Mouse (Mus musculus) frontal cortex, postnatal 25 days (tissue): ENCODE results near the gene Pde4dip.

Experiments
- DNase-seq, 2 experiments: peaks; one replicate each; pipeline ENCODE4 v3.0.0; 2022; ENCODE audit warnings: low spot score in 2 of 2

Gene Pde4dip

GRCm38 (mm10) chr3:97751566-97751965, 136.9 kb downstream of the Pde4dip start:
- no peak for DNase-seq

- DNase-seq, result no peak
Measured at GRCm38 (mm10) chr3:97748789-97749188, 139.7 kb downstream of the Pde4dip start.

GRCm38 (mm10) chr3:97742841-97743240, 145.7 kb downstream of the Pde4dip start:
- DNase-seq, result no peak

DNA sequence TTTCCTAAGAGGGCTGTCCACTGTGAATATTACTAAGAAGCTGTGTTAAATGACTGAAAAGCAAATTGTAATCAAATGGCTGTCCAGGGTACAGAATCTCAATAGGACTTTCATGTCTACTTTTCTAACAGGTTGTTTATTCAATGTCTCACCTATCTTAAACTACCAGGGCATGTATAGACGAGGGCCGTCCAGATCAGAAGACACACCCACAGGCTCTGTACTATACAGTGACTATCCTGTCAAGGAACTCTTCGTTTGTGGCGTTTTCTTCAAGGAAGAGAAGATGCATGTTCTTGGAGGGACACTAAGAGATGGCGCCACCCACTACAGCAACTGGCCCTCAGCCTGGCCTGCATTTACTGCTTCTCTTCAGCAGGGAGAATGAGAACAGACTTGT, 152.9 kb downstream of the Pde4dip start:
- DNase-seq, result no peak

- DNase-seq, result no peak
Measured at GRCm38 (mm10) chr3:97734259-97734658, 154.2 kb downstream of the Pde4dip start.

GRCm38 (mm10) chr3:97732622-97733021, 155.9 kb downstream of the Pde4dip start:
- DNase-seq, result no peak

DNA sequence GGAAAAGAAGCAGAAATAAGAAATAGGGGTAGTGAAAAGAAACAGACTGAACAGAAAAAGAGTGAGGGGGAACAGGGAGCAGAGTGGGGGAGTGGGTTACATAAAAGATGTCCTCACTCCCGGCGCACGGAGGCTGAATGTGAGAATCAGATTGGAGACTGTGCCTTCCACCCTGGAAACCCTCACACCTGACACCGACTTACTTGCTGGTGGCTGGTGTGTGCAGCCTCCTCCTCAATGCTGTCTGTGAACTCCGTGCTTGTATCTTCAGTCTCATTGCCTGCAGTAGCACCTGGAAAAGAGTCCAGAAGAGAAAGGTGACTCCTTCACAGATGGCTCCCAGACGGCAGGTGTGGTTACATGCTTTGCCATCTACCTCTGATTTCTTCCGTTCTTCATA, 157.9 kb downstream of the Pde4dip start:
- no peak for DNase-seq

DNA sequence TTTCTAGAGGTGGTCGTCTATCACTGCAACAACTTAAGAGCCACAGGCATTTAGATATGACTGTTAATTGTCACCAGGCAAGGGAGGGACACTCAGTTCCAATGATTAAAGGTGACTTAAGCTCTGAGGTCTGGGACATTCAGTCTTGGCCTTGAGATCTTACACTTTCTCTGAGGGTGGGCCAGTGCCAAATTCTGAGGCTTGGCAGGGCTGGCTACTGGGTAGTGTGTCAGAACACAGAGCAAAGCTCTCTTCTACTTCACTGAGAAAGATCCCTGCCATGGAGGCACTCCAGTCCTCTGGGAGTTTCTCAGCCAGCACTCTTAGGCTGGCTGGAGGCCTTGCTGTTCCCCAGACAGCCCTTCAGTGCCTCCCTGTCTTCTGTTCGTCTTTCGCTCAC, 158.4 kb downstream of the Pde4dip start:
- DNase-seq, result no peak

DNA sequence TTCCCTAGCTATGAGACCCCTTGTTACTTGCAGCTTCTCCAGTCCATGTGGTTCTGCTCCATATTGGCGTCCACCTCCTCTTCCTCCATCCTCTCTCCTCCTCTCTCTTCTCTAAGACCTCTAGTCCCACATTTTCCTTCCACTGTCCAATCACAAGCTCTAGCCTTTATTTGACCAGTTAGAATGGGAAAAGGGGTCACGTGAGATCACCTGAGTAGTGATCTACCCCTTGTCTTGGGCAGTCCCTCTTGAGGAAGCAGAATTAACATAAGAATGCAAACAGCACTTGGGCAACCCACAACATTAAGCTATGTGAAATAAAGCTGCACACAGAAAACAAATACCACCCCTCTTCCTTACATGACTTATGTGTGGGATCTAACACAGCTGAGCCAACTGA, 160.7 kb downstream of the Pde4dip start:
- DNase-seq, result no peak

- no peak for DNase-seq
Measured at GRCm38 (mm10) chr3:97719116-97719515, 169.4 kb downstream of the Pde4dip start.

DNA sequence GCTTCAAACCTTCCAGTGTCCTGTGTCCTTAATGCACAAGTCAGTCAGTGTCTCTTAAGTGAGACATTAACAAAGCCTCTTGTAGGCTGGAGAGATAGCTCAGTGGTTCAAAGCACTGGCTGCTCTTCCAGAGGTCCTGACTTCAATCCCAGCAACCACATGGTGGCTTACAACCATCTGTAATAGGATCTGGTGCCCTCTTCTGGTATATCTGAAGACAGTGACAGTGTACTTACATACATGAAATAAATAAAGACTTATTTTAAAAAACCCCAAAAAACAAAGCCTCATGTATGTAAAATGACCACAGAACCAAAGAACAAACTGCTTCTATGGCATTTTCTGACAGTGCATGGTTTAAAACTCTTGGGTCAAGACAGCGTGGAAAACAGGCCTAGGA, 172.6 kb downstream of the Pde4dip start:
- DNase-seq, result no peak

DNA sequence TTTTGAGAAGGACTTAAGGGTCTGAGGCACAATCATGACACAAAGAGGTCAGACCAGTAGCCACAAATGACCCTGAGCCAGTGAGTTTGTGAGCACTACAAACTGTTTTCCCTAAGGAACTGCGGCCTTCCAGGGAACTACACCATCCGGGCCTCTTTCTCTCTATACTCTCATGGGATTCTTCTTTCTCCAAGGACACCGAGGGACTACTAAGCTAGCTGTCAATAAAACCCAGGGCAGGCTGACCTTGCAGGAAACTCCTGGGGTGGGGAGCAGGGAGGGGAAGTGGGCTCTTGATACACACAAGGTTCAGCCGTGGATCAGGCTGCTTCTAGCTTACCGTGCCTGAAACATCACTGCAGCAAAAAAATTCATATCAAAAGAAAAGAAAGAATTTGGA, 177.6 kb downstream of the Pde4dip start:
- DNase-seq, result no peak

DNA sequence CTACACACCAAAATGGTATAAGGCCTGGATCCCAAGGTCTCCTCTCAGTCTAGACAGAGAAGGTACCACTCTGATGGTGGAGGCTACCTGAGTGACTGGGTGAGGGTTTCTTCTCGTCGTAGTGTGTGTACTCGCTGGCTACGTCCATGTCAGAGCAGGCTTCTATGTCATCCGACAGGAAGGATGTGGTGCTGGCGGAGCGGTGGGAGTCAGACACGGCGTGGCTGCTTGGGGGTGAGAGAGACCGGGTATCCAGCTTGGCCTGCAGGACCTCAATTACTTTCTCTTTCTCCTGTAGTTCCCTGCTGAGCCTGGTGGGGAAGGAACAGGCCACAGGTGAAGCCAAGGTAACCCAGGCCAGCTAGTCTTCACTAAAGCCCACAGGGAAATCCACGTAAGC, 178.4 kb downstream of the Pde4dip start:
- no peak for DNase-seq

DNA sequence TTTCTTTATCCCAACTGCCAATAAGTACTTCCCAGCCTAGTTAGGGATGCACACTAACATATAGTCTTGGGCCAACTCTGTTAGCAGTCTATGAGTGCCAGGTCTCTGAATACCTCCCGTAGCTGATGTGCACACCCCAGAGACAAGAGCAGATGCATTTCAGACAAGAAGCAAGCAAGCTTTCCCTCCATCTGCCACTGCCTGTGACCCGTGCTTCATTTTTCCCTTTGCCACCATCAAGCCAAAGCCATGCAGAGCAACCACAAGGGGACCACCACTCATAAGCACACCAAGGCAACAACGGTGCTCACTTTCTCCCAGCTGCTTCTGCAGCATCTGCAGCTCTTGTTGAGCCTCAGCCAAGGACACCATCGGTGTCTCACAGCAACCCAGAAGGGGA, 181.9 kb downstream of the Pde4dip start:
- no peak for DNase-seq

DNA sequence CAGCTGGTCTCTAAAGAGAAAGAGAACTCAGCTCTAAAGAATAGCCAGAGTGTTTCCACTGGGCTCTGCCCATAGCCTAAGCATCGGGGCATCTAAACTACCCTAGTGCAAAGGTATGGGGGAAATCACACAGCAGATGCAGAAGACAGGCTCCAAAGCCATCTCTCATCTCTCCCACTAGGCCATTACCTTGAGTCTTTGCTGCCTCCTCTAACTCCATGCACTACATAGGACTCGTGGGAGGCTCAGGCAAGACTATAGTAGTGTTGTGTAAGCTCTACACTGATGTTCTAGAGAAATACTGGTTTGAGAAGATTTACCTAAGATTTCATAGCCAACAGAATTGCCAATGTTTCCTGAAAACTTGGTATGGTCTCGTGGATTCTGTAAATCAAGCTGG, 183.0 kb downstream of the Pde4dip start:
- DNase-seq, result no peak

- no peak for DNase-seq
Measured at GRCm38 (mm10) chr3:97702448-97703080, 185.9 kb downstream of the Pde4dip start.

GRCm38 (mm10) chr3:97701198-97701597, 187.3 kb downstream of the Pde4dip start:
- no peak for DNase-seq

- no peak for DNase-seq
Measured at GRCm38 (mm10) chr3:97699061-97699460, 189.4 kb downstream of the Pde4dip start.

DNA sequence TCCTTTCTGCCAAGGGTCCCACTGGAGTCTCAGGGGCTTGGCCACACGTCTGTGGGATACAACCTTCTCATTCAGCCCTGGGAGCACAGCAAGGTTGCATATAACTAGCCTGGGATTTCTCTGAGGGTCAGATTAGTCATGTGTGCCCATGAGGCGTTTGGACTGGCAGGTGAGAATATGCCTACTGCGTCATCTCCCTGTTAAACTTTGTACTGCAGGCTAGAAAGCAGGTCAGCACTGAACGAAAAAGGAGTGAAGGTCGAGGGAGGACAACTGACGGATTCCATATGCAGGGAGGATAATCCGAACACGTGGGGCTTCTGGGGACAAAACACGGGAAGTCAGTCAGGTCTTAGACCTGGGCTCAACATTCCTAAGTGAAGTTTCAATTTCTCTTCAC, 191.2 kb downstream of the Pde4dip start:
- DNase-seq, result no peak

DNA sequence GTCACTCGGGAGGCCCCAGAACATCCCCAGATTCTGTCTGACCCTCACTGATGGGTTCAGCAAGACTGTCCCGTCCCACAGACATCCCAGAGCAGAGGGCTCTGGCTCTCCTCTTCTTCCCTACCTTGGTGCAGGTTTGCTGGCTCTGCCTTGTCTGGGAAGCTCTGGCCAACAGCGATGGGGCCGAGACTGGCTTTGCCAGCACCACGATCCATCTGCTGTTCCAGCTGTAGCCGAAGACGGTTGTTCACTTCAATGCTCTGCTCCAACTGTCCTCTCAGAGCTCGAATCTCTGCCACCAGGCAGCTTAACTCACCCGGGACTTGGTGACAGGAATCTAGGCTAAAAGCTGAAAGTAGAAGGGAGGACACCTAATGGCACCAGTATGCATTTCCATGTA, 191.6 kb downstream of the Pde4dip start:
- DNase-seq, result no peak

- no peak for DNase-seq
Measured at GRCm38 (mm10) chr3:97693806-97694205, 194.7 kb downstream of the Pde4dip start.

DNA sequence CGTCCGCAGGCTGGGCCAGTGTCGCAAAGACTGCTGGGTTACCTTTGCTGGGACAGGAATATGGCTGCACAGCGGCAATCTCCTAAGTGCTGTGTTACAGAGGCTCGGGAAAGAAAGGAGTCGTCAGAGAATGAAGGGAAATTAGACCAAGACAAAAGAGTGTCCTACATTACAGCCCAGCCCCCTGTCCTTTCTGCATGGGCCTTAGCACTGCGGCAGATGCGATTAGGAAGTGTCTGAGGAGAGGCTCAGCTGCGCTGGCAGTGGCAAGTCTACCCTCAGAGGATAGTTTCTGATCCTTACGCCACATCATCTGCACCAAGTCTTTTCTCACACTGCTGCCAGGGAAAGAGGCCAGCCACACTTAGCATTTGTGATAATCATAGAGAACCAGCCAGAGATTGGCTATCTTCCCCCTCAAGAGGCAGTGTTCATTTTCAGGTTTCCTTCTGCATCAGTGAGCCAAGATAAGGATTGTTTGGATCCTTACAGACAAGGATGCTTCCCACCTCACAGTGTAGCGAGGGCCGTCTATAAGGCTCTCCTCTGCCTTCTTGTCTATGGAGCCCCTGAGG, 197.0 kb downstream of the Pde4dip start:
- DNase-seq, result no peak

DNA sequence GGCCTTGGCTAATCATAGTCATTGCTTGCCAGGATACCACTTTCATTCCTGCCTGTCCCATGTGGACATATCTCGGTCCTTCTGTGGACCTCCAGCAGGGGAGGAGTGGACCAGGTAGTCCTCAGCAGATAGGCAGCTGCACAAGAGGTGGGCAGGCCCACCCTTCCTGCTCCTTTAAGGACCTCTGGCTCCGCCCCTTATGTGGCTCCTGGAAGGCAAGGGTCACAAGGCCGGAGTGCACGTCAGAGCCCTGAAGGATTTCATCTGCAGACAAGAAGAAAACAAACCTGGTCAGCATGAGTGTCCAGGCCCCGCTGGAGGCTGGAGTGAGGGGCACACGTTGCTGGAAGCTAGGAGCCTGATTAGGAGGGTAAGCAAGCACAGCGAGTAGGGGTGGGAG, 197.9 kb downstream of the Pde4dip start:
- DNase-seq, result no peak

- DNase-seq, result no peak
Measured at GRCm38 (mm10) chr3:97689289-97689688, 199.2 kb downstream of the Pde4dip start.
